Mouse (Mus musculus) testis, postnatal 14 days (tissue): Measurements from ENCODE around the gene Mrps12.
"Not testable (repeated sequence)": the region's sequence is repeated elsewhere in the genome, so short reads cannot be mapped to it uniquely, and the experiment has no call there.

ENCODE experiments used
- DNase-seq: peaks from one replicate; pipeline ENCODE4 v3.0.0; 2021; ENCODE audit warnings: low spot score

Mrps12 gene

GRCm38 (mm10) chr7:28702601-28703143, 38.9 kb downstream of the Mrps12 start:
- DNase-seq: no peak

- not testable (repeated sequence) for DNase-seq
Observed at GRCm38 (mm10) chr7:28701306-28701705, 40.3 kb downstream of the Mrps12 start.

- no peak for DNase-seq
Observed at GRCm38 (mm10) chr7:28700269-28700668, 41.4 kb downstream of the Mrps12 start.

GRCm38 (mm10) chr7:28697277-28697676, 44.3 kb downstream of the Mrps12 start:
- DNase-seq: no peak

- no peak for DNase-seq
Observed at GRCm38 (mm10) chr7:28694966-28695511, 46.6 kb downstream of the Mrps12 start.

- DNase-seq: no peak
Observed at GRCm38 (mm10) chr7:28694423-28694822, 47.2 kb downstream of the Mrps12 start.

- peak; percentile 83 for DNase-seq
Observed at GRCm38 (mm10) chr7:28693321-28693966, 48.2 kb downstream of the Mrps12 start.

- peak; percentile 30 for DNase-seq
Observed at GRCm38 (mm10) chr7:28692545-28693320, 48.9 kb downstream of the Mrps12 start, which contains the start of gene Fbxo27. Fbxo27 (plus strand) TSS chr7:28692849.

- DNase-seq: peak; percentile 67
Observed at GRCm38 (mm10) chr7:28691075-28691474, 50.5 kb downstream of the Mrps12 start.
